Mouse (Mus musculus): Measurements from ENCODE around the gene Slc46a3. TPM values are rescaled to one million over a fixed set of nuclear protein-coding genes. Genes with fewer than 3 reads are reported as not detected.

Gene Slc46a3
- polyA plus RNA-seq, 1 experiment from 2014 or later = 2.0 TPM

Other genes starting within 250 kb of the Slc46a3 start
- 12.7 and 16.3 TPM in 2 replicates for gene Flt1, start 168.8 kb downstream of the Slc46a3 start, polyA plus RNA-seq (2016; fragmentation: Nextera tagmentation; extraction: Ambion mirVana)
- gene Pomp, start 34.4 kb downstream of the Slc46a3 start, polyA plus RNA-seq (2016; fragmentation: Nextera tagmentation; extraction: Ambion mirVana) = 451 and 487 TPM in 2 replicates
- 10.5 and 11.0 TPM in 2 replicates for gene Mtus2, start 62.5 kb upstream of the Slc46a3 start, polyA plus RNA-seq (2016; fragmentation: Nextera tagmentation; extraction: Ambion mirVana)

Data from embryonic facial prominence, embryonic 12.5 days (tissue).